Mouse (Mus musculus) spleen, postnatal 36 days (tissue): ENCODE data around the gene Tmprss13.

Experiments
- DNase-seq, 2 experiments: peaks; one replicate each; pipeline ENCODE4 v3.0.0; 2022; ENCODE audit warnings: low spot score in 2 of 2, mixed read lengths in 1 of 2

The Tmprss13 gene

GRCm38 (mm10) chr9:45382336-45382735 lies 63.4 kb downstream of the Tmprss13 start:
- no peak for DNase-seq

GRCm38 (mm10) chr9:45382834-45383233 lies 63.9 kb downstream of the Tmprss13 start:
- no peak for DNase-seq

- no peak for DNase-seq
These were observed 65.0 kb downstream of the Tmprss13 start for GRCm38 (mm10) chr9:45383883-45384282.

- DNase-seq: no peak
These were observed 67.8 kb downstream of the Tmprss13 start for GRCm38 (mm10) chr9:45386698-45387097.

- peak; percentile 76 to 82 for DNase-seq
These were observed 69.6 kb downstream of the Tmprss13 start for GRCm38 (mm10) chr9:45388385-45388994.

- DNase-seq: no peak
These were observed 70.7 kb downstream of the Tmprss13 start for GRCm38 (mm10) chr9:45389596-45389995.

GRCm38 (mm10) chr9:45391299-45391698 lies 72.4 kb downstream of the Tmprss13 start:
- no peak for DNase-seq

- DNase-seq: no peak
These were observed 76.3 kb downstream of the Tmprss13 start for GRCm38 (mm10) chr9:45395218-45395617.

GRCm38 (mm10) chr9:45395796-45396195 lies 76.9 kb downstream of the Tmprss13 start:
- no peak for DNase-seq
